Mouse (Mus musculus) limb, embryonic 14.5 days (tissue): ENCODE data around the gene Ralgps2. TPM values are rescaled to one million over a fixed set of nuclear protein-coding genes. Genes with fewer than 3 reads are reported as not detected.

Experiments used
- ATAC-seq: fragments of 200-750 bp; cut with Nextera tagmentation; 2 replicates; pipeline ENCODE4 v1.8.0; 2017; ENCODE audit warnings: low read depth, moderate number of reproducible peaks, moderate TSS enrichment; ENCODE audit not compliant: low FRiP score
- DNase-seq: peaks from one replicate; pipeline ENCODE4 v3.0.0-alpha.2; 2015; ENCODE audit warnings: low spot score
- H3K27ac ChIP-seq: fragments of 300-500 bp; sonication (generic); replicated peaks from 2 replicates; pipeline ENCODE4 v1.5.1; 2014; ENCODE audit warnings: low read depth, mild to moderate bottlenecking, low read length, moderate library complexity, mixed read lengths
- H3K27me3 ChIP-seq: fragments of 300-500 bp; sonication (generic); 2 replicates; pipeline ENCODE4 v1.6.1; 2014; ENCODE audit warnings: low read length, mixed read lengths; ENCODE audit not compliant: control insufficient read depth, insufficient read depth
- H3K36me3 ChIP-seq: fragments of 300-500 bp; sonication (generic); 2 replicates; pipeline ENCODE4 v1.6.1; 2014; ENCODE audit warnings: mild to moderate bottlenecking, low read length, moderate library complexity, mixed read lengths; ENCODE audit not compliant: control insufficient read depth, insufficient read depth
- H3K4me1 ChIP-seq: fragments of 300-500 bp; sonication (generic); 2 replicates; pipeline ENCODE4 v1.6.1; 2014; ENCODE audit warnings: antibody characterized with exemption, low read length, mixed read lengths; ENCODE audit not compliant: control insufficient read depth, insufficient read depth
- H3K4me2 ChIP-seq: fragments of 300-500 bp; sonication (generic); replicated peaks from 2 replicates; pipeline ENCODE4 v1.6.1; 2014; ENCODE audit warnings: low read depth, mild to moderate bottlenecking, low read length, moderate library complexity; ENCODE audit not compliant: severe bottlenecking
- H3K4me3 ChIP-seq: fragments of 300-500 bp; sonication (generic); replicated peaks from 2 replicates; pipeline ENCODE4 v1.5.1; 2014; ENCODE audit warnings: low read length
- H3K9ac ChIP-seq: fragments of 300-500 bp; sonication (generic); 2 replicates; pipeline ENCODE4 v1.6.1; 2014; ENCODE audit warnings: mild to moderate bottlenecking, low read depth, low read length, moderate library complexity; ENCODE audit not compliant: severe bottlenecking
- H3K9me3 ChIP-seq: fragments of 300-500 bp; sonication (generic); 2 replicates; pipeline ENCODE4 v1.6.1; 2016; ENCODE audit warnings: low read length; ENCODE audit not compliant: control insufficient read depth
- POLR2A ChIP-seq: fragments of 200-500 bp; IDR thresholded peaks from 2 replicates; pipeline ENCODE4 v1.8.0; 2012; ENCODE audit warnings: inconsistent platforms, mild to moderate bottlenecking, moderate library complexity, borderline replicate concordance; ENCODE audit not compliant: insufficient read depth, insufficient read length; ENCODE audit errors: extremely low read depth
- WGBS: fragments of 180-500 bp; shearing (Covaris S2); extraction: QIAGEN DNeasy Blood & Tissue Kit; methylation state at CpG from one replicate; pipeline ENCODE4 v1.1.7; 2014; 5-methylcytosine and 5-hydroxymethylcytosine counted together
- polyA plus RNA-seq, 2 experiments: library from polyadenylated mRNA; depleted of rRNA in 1 of 2; stranded (reverse) in 1 of 2; unstranded in 1 of 2; fragments of >200 nt; fragmentation: Nextera tagmentation in 1 of 2; extraction: Ambion mirVana in 1 of 2; gene quantifications; 2 replicates each; pipeline versions ENCODE4 v1.2.1 to v1.2.3; 2012 to 2014

Ralgps2 gene
- polyA plus RNA-seq, 2 experiments = 33.6 to 63.7 TPM

GRCm38 (mm10) chr1:156838695-156839094 lies 100.7 kb downstream of the Ralgps2 start:
- DNase-seq = peak; percentile 88
- Histone ChIP-seq H3K4me1 (peaks cover 12% of the 10 kb centered on the region), H3K4me2 (peak overlapping the region; percentile 46), H3K9ac (peak overlapping the region; percentile 42), H3K36me3 (no peaks in the 10 kb centered on the region), H3K9me3 (no peaks in the 10 kb centered on the region), H3K27me3 (no peaks in the 10 kb centered on the region), H3K4me3 (peak overlapping the region; percentile 32), H3K27ac (peak overlapping the region; percentile 62)
- TF ChIP-seq POLR2A = peak; percentile 65; the same call in 1 of the 2 replicates
- peak; percentile 90 for ATAC-seq
- 2% methylated on average over 6 of the region's 6 CpGs for WGBS

GRCm38 (mm10) chr1:156838177-156838576 lies 101.2 kb downstream of the Ralgps2 start, which contains the start of gene Angptl1:
Gene Angptl1 (plus strand): TSS chr1:156838562.
- no peak for DNase-seq
- ATAC-seq = no peak
- WGBS = 34% methylated on average over 4 of the region's 4 CpGs

GRCm38 (mm10) chr1:156819236-156819635 lies 120.2 kb downstream of the Ralgps2 start:
- ATAC-seq = no peak
- Histone ChIP-seq H3K9ac (no peak overlapping the region), H3K27ac (no peak overlapping the region), H3K27me3 (no peaks in the 10 kb centered on the region), H3K4me3 (no peak overlapping the region), H3K4me1 (no peaks in the 10 kb centered on the region), H3K36me3 (peaks cover 28% of the 10 kb centered on the region), H3K9me3 (no peaks in the 10 kb centered on the region), H3K4me2 (no peak overlapping the region)
- TF ChIP-seq POLR2A = no peak
- WGBS = 97% methylated on average over 1 of the region's 1 CpGs
- DNase-seq = no peak

More at GRCm38 (mm10) chr1:156838177-156838576, 101.2 kb downstream of the Ralgps2 start, which contains the start of gene Angptl1:
- no peaks in the 10 kb centered on the region for H3K36me3 ChIP-seq
- H3K4me1 ChIP-seq = peaks cover 12% of the 10 kb centered on the region
- H3K9ac ChIP-seq = peak within 1 kb of the TSS; percentile 42
- peak within 1 kb of the TSS; percentile 62 for H3K27ac ChIP-seq
- H3K4me3 ChIP-seq = peak within 1 kb of the TSS; percentile 32
- peak within 1 kb of the TSS; percentile 46 for H3K4me2 ChIP-seq
- no peaks in the 10 kb centered on the region for H3K27me3 ChIP-seq
- no peaks in the 10 kb centered on the region for H3K9me3 ChIP-seq
- TF ChIP-seq POLR2A = no peak

GRCm38 (mm10) chr1:156813485-156813884 lies 125.9 kb downstream of the Ralgps2 start:
- DNase-seq (no peak), ATAC-seq (no peak)
- H3K36me3 ChIP-seq = peaks cover 25% of the 10 kb centered on the region
- H3K9me3 ChIP-seq = no peaks in the 10 kb centered on the region
- H3K4me2 ChIP-seq = no peak overlapping the region
- no peaks in the 10 kb centered on the region for H3K27me3 ChIP-seq
- H3K9ac ChIP-seq = no peak overlapping the region
- WGBS = 65% methylated on average over 6 of the region's 6 CpGs
- no peak overlapping the region for H3K27ac ChIP-seq
- H3K4me3 ChIP-seq = no peak overlapping the region
- no peak for TF ChIP-seq POLR2A
- H3K4me1 ChIP-seq = no peaks in the 10 kb centered on the region

- Histone ChIP-seq H3K9ac (no peak overlapping the region), H3K4me2 (no peak overlapping the region), H3K27ac (no peak overlapping the region), H3K4me1 (peaks cover 3% of the 10 kb centered on the region; the same call in 1 of the 2 replicates), H3K27me3 (no peaks in the 10 kb centered on the region), H3K36me3 (peaks cover 21% of the 10 kb centered on the region), H3K9me3 (no peaks in the 10 kb centered on the region), H3K4me3 (no peak overlapping the region)
- DNase-seq (peak; percentile 21), ATAC-seq (no peak)
- 46% methylated on average over 8 of the region's 8 CpGs for WGBS
- no peak for TF ChIP-seq POLR2A
Observed at GRCm38 (mm10) chr1:156812716-156813115, 126.7 kb downstream of the Ralgps2 start.
